Mouse (Mus musculus): Measurements from ENCODE around the gene Olfr96. TPM values are rescaled to one million over a fixed set of nuclear protein-coding genes. Genes with fewer than 3 reads are reported as not detected.

Gene Olfr96
- polyA plus RNA-seq (2016; fragmentation: Nextera tagmentation; extraction: Ambion mirVana), result not detected in 2 replicates

GRCm38 (mm10) chr17:37219846-37220245 lies at the start of gene Olfr96:
TSS of gene Olfr96 (plus strand) at chr17:37220146.
- no peak for ATAC-seq (ENCODE audit: insufficient number of reproducible peaks, low FRiP score)
- WGBS, result 47% methylated on average over 4 of the region's 4 CpGs

GRCm38 (mm10) chr17:37185474-37185873 lies 34.5 kb upstream of the Olfr96 start:
- Histone ChIP-seq H3K4me1 (replicated peaks) (no peaks in the 10 kb centered on the region), H3K27me3 (replicated peaks) (no peaks in the 10 kb centered on the region), H3K36me3 (no peaks in the 10 kb centered on the region), H3K4me2 (no peak overlapping the region), H3K9ac (no peak overlapping the region), H3K27ac (ENCODE audit: poor library complexity, severe bottlenecking) (no peak overlapping the region), H3K4me3 (no peak overlapping the region), H3K9me3 (replicated peaks) (no peaks in the 10 kb centered on the region)
- ATAC-seq (ENCODE audit: insufficient number of reproducible peaks, low FRiP score), result no peak
- WGBS, result 33% methylated on average over 6 of the region's 6 CpGs

More at GRCm38 (mm10) chr17:37219846-37220245, at the start of gene Olfr96:
- Histone ChIP-seq H3K9me3 (replicated peaks) (peaks cover 4% of the 10 kb centered on the region; the same call in 1 of the 2 replicates), H3K27me3 (replicated peaks) (0 out of 2 replicates have a peak, but pooled peaks cover 3% of the 10 kb centered on the region), H3K4me3 (no peak within 1 kb of the TSS), H3K4me1 (replicated peaks) (no peaks in the 10 kb centered on the region), H3K36me3 (no peaks in the 10 kb centered on the region), H3K4me2 (no peak within 1 kb of the TSS), H3K27ac (ENCODE audit: poor library complexity, severe bottlenecking) (no peak within 1 kb of the TSS), H3K9ac (no peak within 1 kb of the TSS)

GRCm38 (mm10) chr17:37190711-37191110 lies 29.2 kb upstream of the Olfr96 start:
- WGBS, result 38% methylated on average over 2 of the region's 2 CpGs
- no peak overlapping the region for H3K27ac ChIP-seq (ENCODE audit: poor library complexity, severe bottlenecking)
- H3K4me2 ChIP-seq, result no peak overlapping the region
- no peaks in the 10 kb centered on the region for H3K4me1 ChIP-seq (replicated peaks)
- H3K4me3 ChIP-seq, result no peak overlapping the region
- no peak for ATAC-seq (ENCODE audit: insufficient number of reproducible peaks, low FRiP score)
- no peaks in the 10 kb centered on the region for H3K9me3 ChIP-seq (replicated peaks)
- H3K27me3 ChIP-seq (replicated peaks), result peaks cover 17% of the 10 kb centered on the region
- no peak overlapping the region for H3K9ac ChIP-seq
- H3K36me3 ChIP-seq, result no peaks in the 10 kb centered on the region

GRCm38 (mm10) chr17:37193032-37193431 lies 26.9 kb upstream of the Olfr96 start:
- no peaks in the 10 kb centered on the region for H3K9me3 ChIP-seq (replicated peaks)
- no peak overlapping the region for H3K4me2 ChIP-seq
- H3K9ac ChIP-seq, result no peak overlapping the region
- H3K4me3 ChIP-seq, result no peak overlapping the region
- peaks cover 40% of the 10 kb centered on the region for H3K27me3 ChIP-seq (replicated peaks)
- 0 out of 2 replicates have a peak, but pooled peaks cover 4% of the 10 kb centered on the region for H3K4me1 ChIP-seq (replicated peaks)
- ATAC-seq (ENCODE audit: insufficient number of reproducible peaks, low FRiP score), result no peak
- no peak overlapping the region for H3K27ac ChIP-seq (ENCODE audit: poor library complexity, severe bottlenecking)
- H3K36me3 ChIP-seq, result no peaks in the 10 kb centered on the region

DNA sequence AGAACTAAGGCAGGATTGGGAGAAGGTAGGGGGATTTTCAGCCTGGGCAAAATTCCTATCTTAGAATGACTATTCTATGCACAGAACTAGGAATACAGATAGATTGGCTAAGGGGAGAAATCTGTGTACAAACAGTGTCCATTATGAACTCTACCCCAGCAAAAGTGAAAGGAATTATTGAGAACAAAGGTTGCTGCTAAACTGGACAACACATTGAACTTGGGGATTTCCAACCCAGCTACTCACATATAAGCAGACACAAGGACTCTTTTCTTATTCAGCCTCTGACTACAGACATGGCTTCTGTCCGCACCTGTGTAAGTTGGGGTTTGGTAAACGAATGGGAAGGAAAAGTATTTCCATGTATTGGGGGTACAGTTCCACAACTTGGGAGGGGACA lies 26.3 kb upstream of the Olfr96 start, which contains the start of gene Ubd:
TSS of gene Ubd (plus strand) at position 237 of the 400 bp plus-strand sequence.
- Histone ChIP-seq H3K9me3 (replicated peaks) (no peaks in the 10 kb centered on the region), H3K9ac (no peak within 1 kb of the TSS), H3K27ac (ENCODE audit: poor library complexity, severe bottlenecking) (no peak within 1 kb of the TSS), H3K4me2 (no peak within 1 kb of the TSS), H3K4me1 (replicated peaks) (0 out of 2 replicates have a peak, but pooled peaks cover 4% of the 10 kb centered on the region), H3K4me3 (no peak within 1 kb of the TSS), H3K36me3 (no peaks in the 10 kb centered on the region), H3K27me3 (replicated peaks) (peaks cover 46% of the 10 kb centered on the region)
- no peak for ATAC-seq (ENCODE audit: insufficient number of reproducible peaks, low FRiP score)
- WGBS, result 75% methylated on average over 2 of the region's 2 CpGs

- H3K9me3 ChIP-seq (replicated peaks), result no peaks in the 10 kb centered on the region
- H3K36me3 ChIP-seq, result no peaks in the 10 kb centered on the region
- H3K27me3 ChIP-seq (replicated peaks), result peaks cover 56% of the 10 kb centered on the region
- no peak overlapping the region for H3K27ac ChIP-seq (ENCODE audit: poor library complexity, severe bottlenecking)
- WGBS, result 72% methylated on average over 5 of the region's 5 CpGs
- no peak for ATAC-seq (ENCODE audit: insufficient number of reproducible peaks, low FRiP score)
- H3K4me1 ChIP-seq (replicated peaks), result 0 out of 2 replicates have a peak, but pooled peaks cover 4% of the 10 kb centered on the region
- no peak overlapping the region for H3K4me3 ChIP-seq
- no peak overlapping the region for H3K9ac ChIP-seq
- no peak overlapping the region for H3K4me2 ChIP-seq
Observed at GRCm38 (mm10) chr17:37194782-37195181, 25.2 kb upstream of the Olfr96 start.

- Histone ChIP-seq H3K27me3 (replicated peaks) (peaks cover 62% of the 10 kb centered on the region), H3K9ac (peak overlapping the region; percentile 49), H3K4me2 (peak overlapping the region; percentile 96), H3K36me3 (no peaks in the 10 kb centered on the region), H3K4me3 (peak overlapping the region; percentile 58), H3K27ac (ENCODE audit: poor library complexity, severe bottlenecking) (no peak overlapping the region), H3K4me1 (replicated peaks) (0 out of 2 replicates have a peak, but pooled peaks cover 4% of the 10 kb centered on the region), H3K9me3 (replicated peaks) (no peaks in the 10 kb centered on the region)
- peak; percentile 51 for ATAC-seq (ENCODE audit: insufficient number of reproducible peaks, low FRiP score)
- WGBS, result under 1% methylated on average over 77 of the region's 77 CpGs
Observed at GRCm38 (mm10) chr17:37196845-37197724, 22.9 kb upstream of the Olfr96 start.

GRCm38 (mm10) chr17:37200894-37201293 lies 19.1 kb upstream of the Olfr96 start, which contains the start of gene Olfr94:
TSS of gene Olfr94 (minus strand) at chr17:37200994.
- Histone ChIP-seq H3K27ac (ENCODE audit: poor library complexity, severe bottlenecking) (no peak within 1 kb of the TSS), H3K9me3 (replicated peaks) (no peaks in the 10 kb centered on the region), H3K9ac (no peak within 1 kb of the TSS), H3K36me3 (no peaks in the 10 kb centered on the region), H3K4me2 (no peak within 1 kb of the TSS), H3K4me3 (no peak within 1 kb of the TSS), H3K27me3 (replicated peaks) (peaks cover 44% of the 10 kb centered on the region), H3K4me1 (replicated peaks) (0 out of 2 replicates have a peak, but pooled peaks cover 4% of the 10 kb centered on the region)
- no peak for ATAC-seq (ENCODE audit: insufficient number of reproducible peaks, low FRiP score)
- 65% methylated on average over 2 of the region's 2 CpGs for WGBS

GRCm38 (mm10) chr17:37203206-37203916 lies 16.6 kb upstream of the Olfr96 start:
- Histone ChIP-seq H3K9ac (no peak overlapping the region), H3K36me3 (no peaks in the 10 kb centered on the region), H3K9me3 (replicated peaks) (no peaks in the 10 kb centered on the region), H3K4me3 (no peak overlapping the region), H3K27me3 (replicated peaks) (peaks cover 19% of the 10 kb centered on the region), H3K27ac (ENCODE audit: poor library complexity, severe bottlenecking) (no peak overlapping the region), H3K4me1 (replicated peaks) (no peaks in the 10 kb centered on the region), H3K4me2 (no peak overlapping the region)
- ATAC-seq (ENCODE audit: insufficient number of reproducible peaks, low FRiP score), result 0 out of 2 replicates have a peak, but pooled peaks have one; percentile 64
- 0% methylated on average over 4 of the region's 4 CpGs for WGBS

DNA sequence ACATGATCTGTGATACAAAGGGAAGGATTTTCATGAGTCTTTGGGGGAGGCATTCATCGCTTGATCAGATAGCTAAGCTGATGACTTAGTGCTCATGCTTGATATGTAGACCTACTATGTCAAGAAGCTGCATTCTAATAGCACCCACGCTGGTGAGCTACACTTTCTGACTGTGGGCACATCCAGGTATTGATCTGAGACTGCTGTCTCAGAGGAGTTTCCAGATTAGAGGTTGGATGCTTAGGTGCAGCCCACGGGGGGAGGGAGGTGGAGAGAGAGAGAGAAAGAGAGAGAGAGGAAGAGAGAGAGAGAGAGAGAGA lies 16.1 kb upstream of the Olfr96 start:
- WGBS, result 30% methylated on average over 3 of the region's 3 CpGs
- H3K9ac ChIP-seq, result no peak overlapping the region

More for the DNA sequence above, 16.1 kb upstream of the Olfr96 start:
- ATAC-seq (ENCODE audit: insufficient number of reproducible peaks, low FRiP score), result no peak
- Histone ChIP-seq H3K27me3 (replicated peaks) (0 out of 2 replicates have a peak, but pooled peaks cover 19% of the 10 kb centered on the region), H3K4me2 (no peak overlapping the region), H3K4me3 (no peak overlapping the region), H3K9me3 (replicated peaks) (no peaks in the 10 kb centered on the region), H3K36me3 (no peaks in the 10 kb centered on the region), H3K27ac (ENCODE audit: poor library complexity, severe bottlenecking) (no peak overlapping the region), H3K4me1 (replicated peaks) (no peaks in the 10 kb centered on the region)

Measured in heart, embryonic 12.5 days (tissue).